Mouse (Mus musculus) urinary bladder, postnatal 36 days (tissue): ENCODE data around the gene Il17a.
"Not testable (repeated sequence)": the region's sequence is repeated elsewhere in the genome, so short reads cannot be mapped to it uniquely, and the experiment has no call there.

Source experiments
- DNase-seq, 2 experiments: peaks; one replicate each; pipeline ENCODE4 v3.0.0; 2022; ENCODE audit warnings: low spot score in 2 of 2, mixed read lengths in 1 of 2

Gene Il17a

DNA sequence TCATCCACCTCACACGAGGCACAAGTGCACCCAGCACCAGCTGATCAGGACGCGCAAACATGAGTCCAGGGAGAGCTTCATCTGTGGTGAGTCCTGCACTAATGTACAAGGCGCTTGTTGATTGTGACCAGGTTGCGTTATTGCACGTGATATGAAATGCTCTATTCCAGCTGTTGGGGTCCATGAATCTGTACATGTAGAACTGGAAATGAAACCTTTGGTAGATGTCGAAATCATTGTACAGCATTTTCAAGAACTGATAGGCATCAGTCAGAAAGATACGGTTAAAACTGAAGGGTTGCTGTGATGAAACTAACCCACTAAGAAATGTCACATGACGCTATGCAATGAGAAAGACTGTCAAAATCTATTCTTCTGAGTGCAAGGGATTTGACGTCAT is at the start of gene Il17a:
Gene Il17a (plus strand): TSS at position 3 of the 400 bp plus-strand sequence.
- no peak for DNase-seq

DNA sequence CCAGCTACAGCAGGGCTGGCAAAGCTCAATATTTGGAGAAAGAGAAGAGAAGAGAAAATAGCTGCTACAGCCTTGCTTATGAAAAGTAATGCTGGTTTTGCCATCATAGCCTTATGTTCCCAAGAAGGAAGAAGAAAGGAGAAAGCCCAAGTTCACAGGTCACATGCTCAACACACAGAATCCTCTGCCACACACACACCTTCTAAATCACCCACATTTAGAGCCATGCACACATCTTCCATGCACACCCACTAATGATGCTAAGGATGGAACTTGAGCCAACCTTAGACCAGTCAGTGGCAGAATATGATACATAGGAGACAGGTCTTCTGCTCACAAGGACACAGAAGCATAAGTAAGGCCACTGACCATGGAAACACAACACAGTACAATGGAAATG is 47.9 kb upstream of the Il17a start:
- DNase-seq: no peak

DNA sequence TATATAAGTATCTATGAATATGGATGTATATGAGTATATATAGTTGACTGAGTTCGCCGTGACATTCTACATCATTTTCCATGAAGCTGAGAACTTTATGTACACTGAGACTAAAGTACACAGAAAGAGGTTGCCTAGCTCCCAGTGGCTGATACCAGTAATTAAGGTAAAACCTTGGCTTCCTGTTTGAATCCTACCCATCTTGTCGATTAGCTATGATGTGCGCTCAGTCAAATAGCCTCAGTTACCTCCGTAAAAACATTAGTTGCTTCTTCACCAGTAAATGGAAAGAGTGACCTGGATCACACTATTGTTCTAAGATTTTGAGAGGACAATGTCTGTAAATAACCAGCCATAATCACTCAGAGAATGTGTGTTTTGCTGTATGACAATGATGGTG is 47.3 kb upstream of the Il17a start:
- no peak for DNase-seq

GRCm38 (mm10) chr1:20683853-20684252 is 46.9 kb upstream of the Il17a start:
- no peak for DNase-seq

DNA sequence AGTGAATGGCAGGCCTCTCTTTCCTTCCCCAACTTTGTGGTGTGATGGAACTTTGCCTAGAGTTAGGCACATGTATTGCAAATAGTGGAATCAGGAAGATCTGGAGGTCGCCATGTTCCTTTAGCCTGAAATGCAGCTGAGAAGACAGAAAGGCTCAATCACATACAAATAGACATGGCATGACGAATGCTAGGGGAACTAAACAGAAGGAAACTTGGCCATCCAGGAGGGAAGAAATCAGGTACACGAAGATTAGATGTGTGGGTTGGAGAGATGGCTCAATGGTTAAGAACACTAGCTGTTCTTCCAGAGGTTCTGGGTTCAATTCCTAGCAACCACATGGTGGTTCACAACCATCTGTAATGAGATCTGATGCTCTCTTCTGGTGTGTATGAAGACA is 46.3 kb upstream of the Il17a start:
- no peak for DNase-seq

DNA sequence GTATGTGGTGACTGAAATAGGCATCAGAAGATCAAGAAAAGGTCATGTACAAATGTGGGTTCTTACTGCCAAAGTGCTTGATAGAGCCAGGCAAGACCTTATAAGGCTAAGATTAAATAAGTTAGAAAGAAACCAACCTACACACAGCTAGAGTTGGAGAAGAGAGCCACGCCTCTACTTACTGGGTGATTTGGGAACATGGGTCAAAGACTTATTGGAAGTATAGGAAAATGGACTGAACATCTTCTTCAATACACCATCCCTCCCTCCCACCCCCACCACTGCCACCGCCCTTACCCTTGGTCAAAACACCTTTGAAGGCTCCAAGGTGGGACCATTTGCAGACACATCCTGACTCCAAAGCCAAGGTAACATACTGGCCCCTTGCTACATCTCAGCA is 45.3 kb upstream of the Il17a start:
- no peak for DNase-seq

DNA sequence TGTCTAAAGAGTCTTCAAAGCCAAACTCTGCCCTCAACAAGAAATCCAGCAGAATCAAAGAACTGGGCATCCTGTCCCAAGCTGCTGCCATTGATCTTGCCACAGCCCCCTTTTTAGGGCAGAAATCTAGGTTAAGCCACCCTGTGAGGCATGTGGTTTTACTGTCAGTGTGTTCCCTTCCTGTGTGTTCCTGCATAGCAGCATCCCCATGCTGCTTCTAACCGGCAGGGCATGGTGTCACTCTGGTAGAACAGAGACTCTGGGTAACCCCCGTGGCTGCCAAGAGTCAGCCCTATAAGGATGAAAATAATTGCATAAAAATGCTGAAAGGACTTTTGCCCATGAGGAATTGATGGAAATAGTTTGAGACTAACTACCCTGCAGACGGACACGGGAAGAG is 44.8 kb upstream of the Il17a start:
- DNase-seq: no peak

- peak; percentile 12 to 22 for DNase-seq
Observed at GRCm38 (mm10) chr1:20691336-20691735, 39.4 kb upstream of the Il17a start.

DNA sequence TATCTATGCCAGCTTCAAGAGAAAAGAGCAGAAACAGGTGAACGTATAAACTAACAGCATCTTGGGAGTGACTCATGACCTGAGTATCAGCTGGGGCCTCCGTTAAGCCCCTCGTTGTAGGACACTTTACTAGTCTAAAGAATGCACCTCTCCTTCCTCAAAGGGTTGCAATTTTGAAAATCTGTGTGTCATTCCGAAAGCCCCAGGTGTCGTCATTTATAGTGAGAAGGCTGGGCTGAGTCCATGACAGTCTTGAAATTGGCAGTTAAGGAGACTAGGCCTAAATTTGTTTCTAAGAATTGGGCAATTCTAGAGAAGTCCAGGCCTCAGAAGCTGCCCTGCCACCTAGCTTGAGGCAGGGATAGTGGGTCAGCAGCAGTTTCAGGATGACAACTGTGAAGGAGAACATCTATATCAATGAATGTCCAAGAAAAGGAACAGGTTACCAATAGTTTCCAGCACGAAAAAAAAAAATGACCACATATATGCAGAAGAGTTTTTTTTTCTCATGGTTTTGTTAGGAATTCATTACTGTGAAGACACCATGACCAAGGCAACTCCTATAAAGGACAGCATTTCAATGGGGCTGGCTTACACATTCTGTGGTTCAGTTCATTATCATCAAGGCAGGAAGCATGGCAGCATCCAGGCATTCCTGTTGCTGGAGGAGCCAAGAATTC is 36.9 kb upstream of the Il17a start:
- DNase-seq: no peak

GRCm38 (mm10) chr1:20700011-20700410 is 30.7 kb upstream of the Il17a start:
- no peak for DNase-seq

DNA sequence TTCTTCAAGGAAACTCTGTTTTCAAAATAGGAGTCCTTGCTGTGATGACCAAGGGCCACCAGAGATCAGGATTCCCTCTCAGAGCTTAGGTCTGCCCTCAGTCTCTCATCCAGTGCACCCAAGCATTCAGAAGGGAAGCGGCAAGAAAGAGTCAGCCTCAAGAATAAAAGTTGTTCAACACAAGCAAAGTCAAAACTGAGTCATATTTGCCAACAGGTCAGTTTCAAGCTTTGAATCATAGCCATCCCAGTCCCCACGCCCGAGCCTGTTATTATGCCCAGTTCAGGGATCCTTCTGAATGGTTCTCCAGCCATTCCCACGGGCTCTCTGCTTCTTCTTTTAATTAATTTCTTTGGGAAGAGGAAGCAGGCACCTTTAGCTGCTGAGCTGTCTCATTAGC is 5.9 kb downstream of the Il17a start:
- DNase-seq: no peak

DNA sequence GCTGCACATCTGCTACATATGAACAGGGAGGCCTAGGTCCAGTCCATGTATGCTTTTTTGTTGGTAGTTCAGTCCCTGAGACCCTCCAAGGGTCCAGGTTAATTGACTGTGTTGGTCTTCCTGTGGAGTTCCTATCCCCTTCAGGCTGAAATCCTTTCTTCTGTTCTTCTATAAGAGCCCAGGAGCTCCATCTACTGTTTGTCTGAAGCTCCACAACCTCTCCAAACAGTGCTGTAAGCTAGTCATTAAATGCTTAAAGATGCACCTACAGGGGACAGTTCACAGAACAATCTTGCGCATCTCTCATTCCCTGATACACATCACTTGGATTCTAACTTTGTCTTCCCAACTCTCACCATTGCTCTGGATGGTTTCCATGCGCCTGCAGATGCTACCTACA is 7.8 kb downstream of the Il17a start:
- no peak for DNase-seq

GRCm38 (mm10) chr1:20740496-20740998 is 9.8 kb downstream of the Il17a start:
- DNase-seq: no peak

DNA sequence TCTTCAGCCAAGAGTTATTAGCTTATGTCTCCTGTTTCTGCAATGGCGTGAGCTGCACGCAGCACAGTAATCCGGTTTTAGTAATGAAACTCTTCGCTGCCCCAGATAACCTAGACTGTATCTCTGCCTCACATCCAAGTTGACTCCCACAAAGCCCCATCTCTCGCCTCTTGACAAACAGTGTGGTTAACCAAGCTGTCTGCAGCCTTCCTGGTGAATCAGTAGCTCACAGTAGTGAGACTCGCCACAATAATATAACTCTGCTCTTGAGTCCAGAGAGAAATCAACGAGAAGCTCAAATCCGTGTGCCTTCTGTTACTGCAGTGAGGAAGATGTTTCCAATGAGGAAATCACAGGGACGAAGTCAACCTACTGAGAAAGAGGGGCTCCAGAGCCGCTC is 23.7 kb downstream of the Il17a start:
- DNase-seq: no peak

DNA sequence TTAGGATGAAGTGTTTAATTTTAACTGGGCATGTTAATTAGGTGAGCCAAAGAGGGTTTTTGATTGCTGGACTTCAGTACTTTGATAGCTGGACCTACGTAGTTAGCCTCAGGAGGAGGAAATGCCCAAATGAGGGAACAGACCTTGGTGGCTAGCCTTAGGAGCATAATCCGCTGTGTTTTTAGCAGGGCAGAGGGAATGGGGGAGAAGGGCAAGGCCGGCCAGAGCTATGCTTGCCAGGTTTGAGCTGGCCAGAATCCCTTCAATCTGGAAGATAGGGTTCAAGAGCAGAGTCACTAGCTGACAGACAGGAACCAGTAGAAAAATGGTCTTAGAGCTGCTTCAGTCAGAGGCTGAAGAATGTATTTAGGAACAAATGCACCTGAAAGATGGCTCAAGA is 26.9 kb downstream of the Il17a start:
- no peak for DNase-seq

- no peak for DNase-seq
Observed at GRCm38 (mm10) chr1:20759799-20760198, 29.1 kb downstream of the Il17a start.

DNA sequence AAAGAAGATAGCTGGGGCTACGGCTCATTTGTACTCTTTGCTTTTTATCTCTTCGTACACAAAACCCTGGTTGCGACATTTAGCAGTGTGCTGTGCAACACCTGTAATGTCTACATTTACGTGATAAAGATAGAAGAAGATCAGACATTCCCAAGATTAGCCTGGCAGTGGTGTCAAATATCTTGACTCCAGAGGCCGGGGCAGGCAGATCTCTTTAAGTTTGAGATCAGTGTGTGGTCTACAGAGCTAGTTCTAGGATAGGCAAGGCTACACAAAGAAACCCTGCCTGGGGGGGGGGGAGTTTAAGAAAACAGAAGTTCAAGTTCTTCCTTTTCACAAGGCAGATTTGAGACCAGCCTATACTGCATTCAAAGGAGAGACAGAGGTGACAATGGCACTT is 29.6 kb downstream of the Il17a start:
- no peak for DNase-seq

DNA sequence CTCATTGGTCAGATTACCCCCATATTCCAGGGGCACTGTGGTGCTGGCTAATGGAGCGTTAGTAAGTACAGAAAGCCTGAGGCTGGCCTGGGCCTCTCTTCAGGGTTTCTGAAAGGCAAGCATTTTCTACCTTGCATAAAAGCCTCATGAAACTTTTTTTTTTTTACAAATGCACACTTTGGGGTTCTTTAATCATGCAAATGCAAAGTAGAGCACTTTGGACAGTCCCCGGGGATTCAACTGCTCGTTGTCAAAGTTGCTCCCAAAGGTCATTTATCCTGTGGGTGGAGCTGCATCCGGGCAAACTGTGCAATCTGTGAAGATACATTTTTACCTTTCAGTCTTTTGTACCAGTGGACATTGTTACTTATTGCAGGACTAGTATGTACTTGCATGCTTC is 30.7 kb downstream of the Il17a start:
- DNase-seq: no peak

DNA sequence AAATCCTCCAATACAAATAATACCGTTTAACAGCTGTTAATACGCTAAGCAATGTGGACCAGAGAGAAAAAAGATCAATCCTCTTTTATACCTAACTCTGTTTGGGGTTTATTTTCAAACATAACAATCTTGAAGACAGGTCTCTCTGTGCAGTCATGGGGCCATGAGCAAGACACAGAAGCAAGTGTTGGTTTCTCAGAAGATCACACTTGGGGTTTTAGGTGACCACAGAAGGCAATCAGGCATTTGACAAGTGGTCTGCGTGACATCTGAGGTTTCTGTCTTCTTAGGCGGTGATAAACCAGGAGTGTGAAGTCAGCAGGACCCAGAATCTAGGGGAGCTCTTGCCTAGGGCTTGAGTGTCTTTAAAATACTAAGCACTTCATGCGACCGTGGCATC is 35.8 kb downstream of the Il17a start:
- DNase-seq: no peak

GRCm38 (mm10) chr1:20774026-20774730 is 43.5 kb downstream of the Il17a start:
- DNase-seq: not testable (repeated sequence)

- no peak for DNase-seq
Observed at GRCm38 (mm10) chr1:20778366-20778765, 47.7 kb downstream of the Il17a start.
